Mouse (Mus musculus) granulocyte monocyte progenitor cell, adult 5-6 weeks (primary cell): ENCODE results near the gene Cenpv. TPM values are rescaled to one million over a fixed set of nuclear protein-coding genes. Genes with fewer than 3 reads are reported as not detected.

Experiments used
- ATAC-seq: replicated peaks from 2 replicates; pipeline ENCODE4 v1.8.0; 2016; ENCODE audit warnings: mild to moderate bottlenecking, moderate TSS enrichment, inconsistent platforms; ENCODE audit not compliant: poor library complexity, severe bottlenecking
- total RNA-seq, 2 experiments: library from RNA; stranded (forward) in 1 of 2; stranded (reverse) in 1 of 2; fragments of 200-712, 200-1000 nt in 1 of 2; fragments of >200 nt in 1 of 2; fragmentation: Nextera tagmentation in 1 of 2; gene quantifications; 2 replicates each; pipeline ENCODE4 v1.2.3; 2014 to 2017

Gene Cenpv
- total RNA-seq, 2 experiments from 2014 or later = 12.8 to 25.2 TPM

- ATAC-seq = no peak
These were observed 15.2 kb upstream of the Cenpv start for GRCm38 (mm10) chr11:62554163-62554855.

GRCm38 (mm10) chr11:62553633-62554032 is 14.6 kb upstream of the Cenpv start:
- ATAC-seq = no peak

- no peak for ATAC-seq
These were observed 14.1 kb upstream of the Cenpv start for GRCm38 (mm10) chr11:62553186-62553585.

- peak; percentile 61 for ATAC-seq
These were observed 12.4 kb upstream of the Cenpv start for GRCm38 (mm10) chr11:62551226-62552119.

- ATAC-seq = peak; percentile 64
These were observed 11.7 kb upstream of the Cenpv start, which contains the start of gene Ubb for GRCm38 (mm10) chr11:62550727-62551225. Gene Ubb, plus strand, starts transcription at chr11:62551171.

- peak; percentile 38 for ATAC-seq
These were observed 11.2 kb upstream of the Cenpv start for GRCm38 (mm10) chr11:62550227-62550685.

GRCm38 (mm10) chr11:62549782-62550181 is 10.7 kb upstream of the Cenpv start:
- peak; percentile 10; the same call in 1 of the 2 replicates for ATAC-seq

- ATAC-seq = no peak
These were observed 4.9 kb upstream of the Cenpv start for GRCm38 (mm10) chr11:62543991-62544390.

GRCm38 (mm10) chr11:62541581-62541980 is 2.5 kb upstream of the Cenpv start:
- peak; percentile 61 for ATAC-seq

GRCm38 (mm10) chr11:62540969-62541368 is 1.9 kb upstream of the Cenpv start:
- no peak for ATAC-seq

GRCm38 (mm10) chr11:62540167-62540566 is 1.1 kb upstream of the Cenpv start:
- no peak for ATAC-seq

GRCm38 (mm10) chr11:62538321-62539088 is 556 bp downstream of the Cenpv start:
- peak; percentile 39 for ATAC-seq

- no peak for ATAC-seq
These were observed 1.5 kb downstream of the Cenpv start for GRCm38 (mm10) chr11:62537590-62537989.

- ATAC-seq = no peak
These were observed 2.0 kb downstream of the Cenpv start for GRCm38 (mm10) chr11:62537089-62537488.

GRCm38 (mm10) chr11:62522283-62522682 is 16.8 kb downstream of the Cenpv start:
- no peak for ATAC-seq

- no peak for ATAC-seq
These were observed 20.1 kb downstream of the Cenpv start for GRCm38 (mm10) chr11:62518991-62519390.

- no peak for ATAC-seq
These were observed 25.8 kb downstream of the Cenpv start for GRCm38 (mm10) chr11:62513311-62513710.

- ATAC-seq = peak; percentile 96
These were observed 26.5 kb downstream of the Cenpv start for GRCm38 (mm10) chr11:62512529-62513080.

GRCm38 (mm10) chr11:62511444-62512202 is 27.4 kb downstream of the Cenpv start:
- ATAC-seq = no peak
